Mouse (Mus musculus) embryonic facial prominence, embryonic 11.5 days (tissue): ENCODE results near the gene Cpne9. TPM values are rescaled to one million over a fixed set of nuclear protein-coding genes. Genes with fewer than 3 reads are reported as not detected.

Source experiments
- ATAC-seq: fragments of 200-750 bp; cut with Nextera tagmentation; replicated peaks from 2 replicates; pipeline ENCODE4 v1.8.0; 2017; ENCODE audit warnings: low read depth; ENCODE audit not compliant: insufficient number of reproducible peaks, low FRiP score, low TSS enrichment
- DNase-seq: peaks from one replicate; pipeline ENCODE4 v3.0.0-alpha.2; 2015; ENCODE audit warnings: low spot score
- H3K27ac ChIP-seq: fragments of 300-500 bp; sonication (generic); replicated peaks from 2 replicates; pipeline ENCODE4 v1.5.1; 2014; ENCODE audit warnings: mild to moderate bottlenecking, low read depth, low read length, control low read depth
- H3K27me3 ChIP-seq: fragments of 300-500 bp; sonication (generic); 2 replicates; pipeline ENCODE4 v1.6.1; 2014; ENCODE audit warnings: mild to moderate bottlenecking, low read length, moderate library complexity, mixed read lengths; ENCODE audit not compliant: control insufficient read depth, insufficient read depth
- H3K36me3 ChIP-seq: fragments of 300-500 bp; sonication (generic); replicated peaks from 2 replicates; pipeline ENCODE4 v1.6.1; 2014; ENCODE audit warnings: low read depth, mild to moderate bottlenecking, low read length, moderate library complexity, mixed read lengths; ENCODE audit not compliant: control insufficient read depth, insufficient read depth
- H3K4me1 ChIP-seq: fragments of 300-500 bp; sonication (generic); 2 replicates; pipeline ENCODE4 v1.6.1; 2014; ENCODE audit warnings: low read length, mixed read lengths; ENCODE audit not compliant: control insufficient read depth, insufficient read depth
- H3K4me2 ChIP-seq: fragments of 300-500 bp; sonication (generic); 2 replicates; pipeline ENCODE4 v1.6.1; 2014; ENCODE audit warnings: low read depth, mild to moderate bottlenecking, control low read depth, low read length, moderate library complexity
- H3K4me3 ChIP-seq: fragments of 300-500 bp; sonication (generic); 2 replicates; pipeline ENCODE4 v1.5.1; 2014; ENCODE audit warnings: low read depth, low read length, control low read depth
- H3K9ac ChIP-seq: fragments of 300-500 bp; sonication (generic); replicated peaks from 2 replicates; pipeline ENCODE4 v1.6.1; 2014; ENCODE audit warnings: mild to moderate bottlenecking, control low read depth, low read length
- H3K9me3 ChIP-seq: fragments of 300-500 bp; sonication (generic); replicated peaks from 2 replicates; pipeline ENCODE4 v1.6.1; 2016; ENCODE audit warnings: mild to moderate bottlenecking, low read length, inconsistent platforms, mixed read lengths; ENCODE audit not compliant: control insufficient read depth
- WGBS: fragments of 180-500 bp; shearing (Covaris S2); extraction: QIAGEN DNeasy Blood & Tissue Kit; methylation state at CpG from one replicate; pipeline ENCODE4 v1.1.7; 2014; 5-methylcytosine and 5-hydroxymethylcytosine counted together
- polyA plus RNA-seq: library from polyadenylated mRNA; unstranded; fragments of >200 nt; fragmentation: Nextera tagmentation; extraction: Ambion mirVana; gene quantifications from 2 replicates; pipeline ENCODE4 v1.2.1, GENCODE M21; 2014

Cpne9 gene
- polyA plus RNA-seq, 1 experiment from 2014 or later, result 0.14 TPM

GRCm38 (mm10) chr6:113281676-113282075 lies 431 bp upstream of the Cpne9 start:
- no peak overlapping the region for H3K4me3 ChIP-seq
- H3K9ac ChIP-seq, result no peak overlapping the region
- H3K4me2 ChIP-seq, result no peak overlapping the region
- H3K4me1 ChIP-seq, result no peaks in the 10 kb centered on the region; the same call in 1 of the 2 replicates
- no peak for DNase-seq
- WGBS, result 67% methylated on average over 6 of the region's 6 CpGs
- no peak for ATAC-seq
- H3K27ac ChIP-seq, result no peak overlapping the region
- no peaks in the 10 kb centered on the region for H3K36me3 ChIP-seq
- no peaks in the 10 kb centered on the region for H3K9me3 ChIP-seq
- H3K27me3 ChIP-seq, result peaks cover 23% of the 10 kb centered on the region

DNA sequence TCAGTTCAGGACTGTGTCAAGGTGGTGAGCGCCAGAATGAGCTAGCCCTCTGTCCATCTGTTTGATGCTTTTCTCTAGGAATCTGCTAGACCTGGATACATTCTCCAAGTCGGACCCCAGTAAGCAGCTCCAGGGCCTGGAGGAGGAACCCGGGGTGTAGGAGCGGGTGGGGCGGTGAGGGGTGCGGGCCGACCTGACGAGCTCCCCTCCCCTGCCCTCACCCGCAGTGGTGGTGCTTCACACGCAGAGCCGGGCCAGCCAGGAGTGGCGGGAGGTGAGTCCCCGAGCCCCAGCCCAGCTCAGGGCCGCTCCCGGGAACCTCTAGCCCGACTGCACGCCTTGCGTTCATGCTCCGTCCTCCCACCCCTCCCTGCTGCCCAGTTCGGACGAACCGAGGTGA lies 862 bp downstream of the Cpne9 start:
- 1% methylated on average over 22 of the region's 22 CpGs for WGBS
- no peak for DNase-seq
- no peaks in the 10 kb centered on the region for H3K36me3 ChIP-seq
- H3K4me3 ChIP-seq, result no peak overlapping the region
- 0 out of 2 replicates have a peak, but pooled peaks have one; percentile 46 for ATAC-seq
- no peak overlapping the region for H3K4me2 ChIP-seq
- no peaks in the 10 kb centered on the region; the same call in 1 of the 2 replicates for H3K4me1 ChIP-seq
- H3K27me3 ChIP-seq, result peaks cover 23% of the 10 kb centered on the region
- H3K9me3 ChIP-seq, result no peaks in the 10 kb centered on the region
- no peak overlapping the region for H3K27ac ChIP-seq
- H3K9ac ChIP-seq, result no peak overlapping the region

DNA sequence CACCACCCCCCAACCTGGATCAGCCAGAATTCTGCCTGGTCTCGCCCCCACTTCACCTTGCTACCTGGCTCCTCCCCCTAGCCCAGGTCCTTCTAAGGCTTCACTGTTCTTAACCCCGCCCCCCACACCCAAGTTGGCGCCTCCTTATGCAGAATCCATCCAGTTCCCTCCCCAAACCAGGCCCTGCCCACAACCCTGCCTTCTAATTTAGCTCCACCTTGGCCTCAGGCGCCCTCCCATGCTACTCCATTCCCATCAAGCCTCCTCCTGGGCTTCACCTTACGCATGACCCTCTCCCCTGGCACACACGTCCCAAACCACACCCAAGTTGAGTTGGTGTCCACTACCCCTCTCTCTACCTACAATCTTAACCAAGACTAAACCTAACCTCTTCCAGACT lies 1.4 kb downstream of the Cpne9 start:
- Histone ChIP-seq H3K27ac (no peak overlapping the region), H3K27me3 (peaks cover 23% of the 10 kb centered on the region), H3K9ac (no peak overlapping the region), H3K4me1 (no peaks in the 10 kb centered on the region; the same call in 1 of the 2 replicates), H3K4me2 (no peak overlapping the region), H3K4me3 (no peak overlapping the region), H3K36me3 (no peaks in the 10 kb centered on the region), H3K9me3 (no peaks in the 10 kb centered on the region)
- no peak for ATAC-seq
- 3% methylated on average over 6 of the region's 6 CpGs for WGBS
- DNase-seq, result no peak

- WGBS, result 79% methylated on average over 3 of the region's 3 CpGs
These were observed 2.8 kb downstream of the Cpne9 start for GRCm38 (mm10) chr6:113284931-113285330.

DNA sequence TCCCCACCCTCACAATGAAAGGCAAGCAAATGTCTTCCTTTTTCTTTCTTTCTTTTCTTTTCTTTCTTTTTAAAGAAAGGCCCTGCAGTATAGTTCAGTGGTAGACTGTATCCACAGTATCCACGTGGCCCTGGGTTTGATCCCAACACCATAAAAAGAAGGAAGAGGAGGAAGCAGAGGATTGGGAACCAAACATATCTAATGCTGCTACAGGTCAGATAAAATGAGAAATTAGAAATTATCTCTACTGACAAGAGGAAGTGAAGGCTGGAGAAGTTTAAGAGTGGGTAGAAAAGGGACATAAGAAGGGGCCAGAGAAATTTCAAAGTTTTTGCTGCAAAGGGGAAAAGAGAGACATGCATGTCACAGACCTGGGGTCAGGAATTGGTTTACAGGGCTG lies 4.2 kb downstream of the Cpne9 start:
- no peaks in the 10 kb centered on the region for H3K9me3 ChIP-seq
- DNase-seq, result no peak
- H3K36me3 ChIP-seq, result no peaks in the 10 kb centered on the region
- no peak overlapping the region for H3K4me2 ChIP-seq
- H3K27me3 ChIP-seq, result peaks cover 23% of the 10 kb centered on the region
- ATAC-seq, result no peak
- no peak overlapping the region for H3K27ac ChIP-seq
- no peak overlapping the region for H3K4me3 ChIP-seq
- no peak overlapping the region for H3K9ac ChIP-seq
- WGBS, result 64% methylated on average over 1 of the region's 1 CpGs
- no peaks in the 10 kb centered on the region; the same call in 1 of the 2 replicates for H3K4me1 ChIP-seq

More at GRCm38 (mm10) chr6:113284931-113285330, 2.8 kb downstream of the Cpne9 start:
- H3K9ac ChIP-seq, result no peak overlapping the region
- H3K36me3 ChIP-seq, result no peaks in the 10 kb centered on the region
- H3K27me3 ChIP-seq, result peaks cover 23% of the 10 kb centered on the region
- no peak overlapping the region for H3K4me2 ChIP-seq
- ATAC-seq (no peak), DNase-seq (no peak)
- no peaks in the 10 kb centered on the region for H3K9me3 ChIP-seq
- H3K4me3 ChIP-seq, result no peak overlapping the region
- no peak overlapping the region for H3K27ac ChIP-seq
- no peaks in the 10 kb centered on the region; the same call in 1 of the 2 replicates for H3K4me1 ChIP-seq

DNA sequence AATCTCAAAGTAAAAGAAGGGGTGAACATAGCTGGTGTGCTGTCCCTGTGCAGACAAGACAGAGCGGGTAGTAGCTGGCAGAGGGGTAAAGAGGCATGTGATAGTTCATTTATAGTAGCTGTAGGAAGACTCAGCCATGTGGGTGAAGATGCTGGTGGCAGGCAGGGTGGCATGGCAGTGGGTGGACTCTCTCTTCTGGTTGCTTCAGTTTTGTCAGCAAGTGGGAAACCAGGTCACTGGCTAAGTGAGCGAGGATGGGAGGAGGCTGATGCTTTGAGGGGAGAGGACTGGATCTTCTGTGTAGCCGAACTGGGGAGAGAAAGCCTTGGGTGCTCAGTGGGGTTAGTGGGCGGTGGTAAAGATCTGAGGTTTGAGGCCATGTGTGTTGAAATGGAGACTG lies 5.1 kb downstream of the Cpne9 start:
- H3K36me3 ChIP-seq, result no peaks in the 10 kb centered on the region
- no peak for DNase-seq
- WGBS, result 74% methylated on average over 4 of the region's 4 CpGs
- no peak for ATAC-seq
- H3K27ac ChIP-seq, result no peak overlapping the region
- no peaks in the 10 kb centered on the region; the same call in 1 of the 2 replicates for H3K4me1 ChIP-seq
- H3K9ac ChIP-seq, result no peak overlapping the region
- no peak overlapping the region for H3K4me2 ChIP-seq
- no peak overlapping the region for H3K4me3 ChIP-seq
- peaks cover 21% of the 10 kb centered on the region for H3K27me3 ChIP-seq
- no peaks in the 10 kb centered on the region for H3K9me3 ChIP-seq

DNA sequence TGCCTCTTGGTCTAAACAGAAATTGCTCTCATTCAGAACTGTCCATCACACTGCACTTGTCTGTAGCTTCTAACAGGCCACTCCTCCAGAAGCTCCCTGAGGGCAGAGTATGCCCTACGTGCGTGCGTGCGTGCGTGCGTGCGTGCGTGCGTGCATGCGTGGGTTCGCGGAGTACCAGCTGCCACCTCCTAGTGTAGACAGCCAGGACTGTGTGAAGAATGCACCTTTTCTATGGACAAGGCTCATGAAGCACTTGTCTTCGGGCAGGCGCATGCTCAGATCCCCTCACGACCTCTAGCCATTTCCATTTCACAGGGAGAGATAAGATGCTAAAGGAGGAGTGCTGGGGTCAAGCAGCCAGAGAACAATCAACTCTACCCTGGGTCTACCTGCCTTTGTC lies 7.2 kb downstream of the Cpne9 start:
- H3K4me1 ChIP-seq, result no peaks in the 10 kb centered on the region
- no peak overlapping the region for H3K4me2 ChIP-seq
- no peak overlapping the region for H3K27ac ChIP-seq
- 91% methylated on average over 15 of the region's 15 CpGs for WGBS
- H3K27me3 ChIP-seq, result peaks cover under 1% of the 10 kb centered on the region
- H3K9ac ChIP-seq, result no peak overlapping the region
- no peaks in the 10 kb centered on the region for H3K36me3 ChIP-seq
- H3K4me3 ChIP-seq, result no peak overlapping the region
- no peaks in the 10 kb centered on the region for H3K9me3 ChIP-seq
- ATAC-seq, result no peak
- no peak for DNase-seq

- Histone ChIP-seq H3K9me3 (no peaks in the 10 kb centered on the region), H3K9ac (no peak overlapping the region), H3K4me1 (no peaks in the 10 kb centered on the region), H3K4me3 (no peak overlapping the region), H3K27me3 (no peaks in the 10 kb centered on the region; the same call in 1 of the 2 replicates), H3K36me3 (no peaks in the 10 kb centered on the region), H3K27ac (no peak overlapping the region), H3K4me2 (no peak overlapping the region)
- no peak for DNase-seq
- 66% methylated on average over 6 of the region's 6 CpGs for WGBS
- no peak for ATAC-seq
These were observed 8.2 kb downstream of the Cpne9 start for GRCm38 (mm10) chr6:113290346-113290745.
